Mouse (Mus musculus) adrenal gland, adult 18-20 months (tissue): Measurements from ENCODE around the gene Cep70. TPM values are rescaled to one million over a fixed set of nuclear protein-coding genes. Genes with fewer than 3 reads are reported as not detected.

ENCODE experiments used
- DNase-seq, 2 experiments: peaks; one replicate each; pipeline ENCODE4 v3.0.0; 2021 to 2022; ENCODE audit warnings: low spot score in 2 of 2
- long read RNA-seq, 2 experiments: library from polyadenylated mRNA; stranded (forward); transcript quantifications; one replicate each; pipeline ENCODE4 v2.0.0; 2021
- total RNA-seq, 2 experiments: library from RNA; stranded (reverse); gene quantifications; 1 replicate in 1 of 2; 2 replicates in 1 of 2; pipeline ENCODE4 v1.2.3; 2021

Cep70 gene
- total RNA-seq: 1 to 10 TPM; 5.8 to 8.3 TPM
- long read RNA-seq, experiment 1, partial matches to known transcripts: 1 of 5 reads
- long read RNA-seq, experiment 1, other reads (novel, unspliced or antisense): 2 of 5 reads
- long read RNA-seq, experiment 2, partial matches to known transcripts: 0 of 11 reads
- long read RNA-seq, experiment 2, other reads (novel, unspliced or antisense): 7 of 11 reads

DNA sequence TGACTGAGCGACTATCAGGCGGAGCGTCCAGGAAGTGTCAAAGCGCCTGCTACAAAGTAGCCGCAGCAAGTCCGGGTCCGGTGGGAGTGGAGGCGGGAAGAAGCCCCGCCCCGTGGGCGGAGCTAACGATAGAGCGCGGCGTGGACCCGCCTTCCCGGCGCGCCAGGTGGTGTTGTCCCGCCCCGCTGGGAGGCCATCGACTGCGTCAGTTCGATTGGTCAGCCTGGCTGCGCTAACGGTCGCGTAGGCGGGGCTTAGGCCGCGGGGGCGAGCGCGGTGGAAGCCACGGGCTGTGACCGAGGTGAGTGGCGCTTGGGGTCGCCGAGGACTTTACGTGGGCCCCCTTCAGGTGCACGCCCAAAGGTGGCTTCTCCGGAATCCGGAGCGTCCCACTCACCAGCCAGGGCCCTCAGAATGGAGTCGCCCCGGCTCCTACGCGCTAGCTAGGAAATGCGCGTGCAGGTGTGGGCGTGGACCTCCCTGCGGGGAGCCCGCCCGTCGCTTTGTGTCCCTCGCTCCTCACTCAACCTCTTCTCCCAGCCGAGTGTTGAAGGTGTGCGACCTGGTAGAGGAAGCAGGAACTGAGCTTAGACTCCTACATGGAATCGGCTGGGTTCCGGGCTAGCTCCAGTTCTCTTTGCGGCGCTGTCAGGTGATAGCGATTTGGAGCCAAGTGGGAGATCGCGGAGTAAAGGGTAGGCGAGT lies at the start of gene Cep70:
Cep70 (plus strand) TSS at position 178 of the 705 bp plus-strand sequence.
- DNase-seq: peak; percentile 95 to 96

DNA sequence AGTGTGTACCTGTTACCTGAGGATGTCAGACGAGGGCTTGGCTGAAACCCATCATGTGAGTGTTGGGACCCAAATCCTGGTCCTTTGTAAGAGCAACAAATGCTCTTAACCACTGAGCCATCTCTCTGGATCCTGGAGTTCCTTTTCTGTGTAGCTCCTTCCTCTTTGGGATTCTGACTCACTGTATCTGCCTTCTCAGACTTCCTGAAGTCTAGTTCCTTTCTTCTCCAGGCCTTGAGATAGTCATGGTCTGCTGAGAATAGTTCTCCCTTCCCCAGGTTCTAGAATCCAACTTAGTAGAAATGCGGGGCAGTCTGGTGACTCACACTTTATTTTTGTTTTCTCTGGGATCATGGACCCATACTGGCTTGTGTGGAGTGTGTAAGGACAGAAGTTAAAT lies 30.5 kb upstream of the Cep70 start:
- no peak for DNase-seq

DNA sequence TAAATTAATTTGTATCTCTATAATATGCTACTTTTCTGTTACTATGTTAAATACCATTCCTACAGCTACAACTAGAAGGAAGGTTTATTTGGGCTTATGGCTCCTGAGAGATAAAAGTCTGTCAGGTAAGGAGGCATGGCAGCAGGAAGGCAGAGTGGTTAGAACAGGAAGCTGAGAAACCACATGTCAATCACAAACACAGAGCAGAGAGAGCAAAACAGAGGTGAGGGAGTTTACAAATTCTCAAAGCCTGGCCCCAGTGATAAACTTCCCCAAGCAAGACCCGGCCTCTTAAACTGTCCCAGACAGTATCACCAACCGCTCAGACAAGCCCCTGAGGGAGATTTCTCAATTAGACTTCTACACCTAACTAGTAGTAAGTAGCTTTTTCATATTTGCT lies 27.0 kb upstream of the Cep70 start:
- no peak for DNase-seq

DNA sequence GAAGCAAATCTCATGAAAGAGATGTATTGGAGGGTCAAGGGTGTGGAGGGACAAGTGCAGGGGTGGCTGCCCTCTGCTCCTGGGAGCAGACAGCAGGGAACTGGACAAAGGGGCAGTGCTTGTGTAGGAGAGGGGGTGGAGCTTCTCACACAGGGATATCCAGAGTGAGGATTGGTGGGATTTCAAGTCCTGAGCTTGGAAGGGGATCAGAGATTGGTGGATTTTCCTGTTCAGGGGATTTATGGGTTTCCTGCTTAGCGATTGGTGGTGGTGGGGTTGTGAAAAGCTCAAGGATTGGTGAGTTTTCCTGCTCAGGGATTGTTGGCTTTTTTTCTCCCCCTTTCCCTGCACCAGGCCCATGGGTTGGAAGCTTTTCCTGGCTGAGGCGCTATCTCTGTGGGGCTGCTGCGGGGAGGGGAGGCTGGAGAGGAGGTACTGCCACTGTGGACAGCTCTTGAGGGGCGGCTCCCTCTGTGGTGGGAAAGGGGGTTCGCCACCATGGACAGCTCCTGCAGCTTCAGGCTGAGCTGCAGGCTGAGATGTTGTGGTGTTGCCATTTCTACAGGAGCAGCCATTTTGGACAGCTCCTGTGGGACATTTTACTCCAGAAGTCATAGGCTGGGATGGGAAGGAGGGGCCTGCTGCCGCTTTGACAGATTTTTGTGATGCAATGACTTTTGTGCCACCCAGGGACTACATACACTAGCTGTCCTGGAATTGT lies 25.0 kb upstream of the Cep70 start:
- peak; percentile 13 to 30 for DNase-seq

DNA sequence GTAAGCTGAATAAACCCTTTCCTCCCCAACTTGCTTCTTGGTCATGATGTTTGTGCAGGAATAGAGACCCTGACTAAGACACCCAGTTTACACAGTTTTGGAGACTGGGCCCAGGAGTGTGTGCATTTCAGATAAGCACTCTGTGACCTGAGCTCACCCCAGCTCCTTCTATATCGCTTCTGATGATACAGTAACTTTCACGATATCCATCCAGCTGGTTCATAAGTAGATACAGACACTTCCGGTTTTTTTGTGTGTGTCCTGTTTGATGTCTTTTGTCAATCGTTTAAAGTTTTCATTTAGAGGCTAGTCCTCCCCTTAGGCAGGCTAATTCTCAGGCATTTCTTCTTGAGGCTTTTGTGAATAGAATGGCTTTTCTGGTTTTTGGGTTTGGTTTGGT lies 21.5 kb upstream of the Cep70 start:
- DNase-seq: no peak

DNA sequence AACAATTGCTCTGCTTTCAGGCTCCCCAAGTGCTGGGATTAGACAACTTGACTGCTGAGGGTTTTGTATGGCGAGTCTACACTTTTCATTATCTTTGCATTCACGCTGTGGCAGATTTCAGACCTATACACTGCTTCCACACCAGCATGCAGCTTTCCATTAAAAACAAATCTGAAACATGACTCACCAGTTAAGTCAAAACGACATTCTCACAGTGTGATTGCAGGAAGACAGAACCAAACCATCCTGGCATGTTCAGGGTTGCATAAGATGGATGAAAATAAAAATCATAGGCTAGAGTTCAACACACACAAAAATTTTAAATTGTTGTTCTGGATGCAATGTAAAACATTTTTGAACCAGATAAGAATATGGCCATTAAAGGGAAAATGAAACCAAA lies 18.6 kb upstream of the Cep70 start:
- DNase-seq: no peak

DNA sequence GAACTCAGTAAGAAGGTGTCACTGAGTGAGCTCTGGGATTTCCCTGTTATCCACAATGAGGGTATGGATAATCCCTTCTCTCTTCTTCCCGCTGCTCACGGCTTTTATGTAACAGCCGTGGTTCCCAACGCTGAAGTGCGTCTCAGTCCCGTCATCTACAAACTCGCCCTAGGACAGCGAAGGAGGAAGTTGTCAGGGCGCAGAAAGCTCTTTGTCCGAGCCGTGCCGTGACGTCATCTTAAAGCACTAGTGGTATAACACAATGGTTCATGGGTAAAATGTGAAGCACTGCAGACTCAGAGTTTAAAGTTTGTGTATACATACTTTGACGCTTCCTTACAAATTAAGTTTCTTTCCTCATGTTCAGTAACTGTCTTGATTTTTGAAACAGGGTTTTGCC lies 13.7 kb upstream of the Cep70 start:
- no peak for DNase-seq

DNA sequence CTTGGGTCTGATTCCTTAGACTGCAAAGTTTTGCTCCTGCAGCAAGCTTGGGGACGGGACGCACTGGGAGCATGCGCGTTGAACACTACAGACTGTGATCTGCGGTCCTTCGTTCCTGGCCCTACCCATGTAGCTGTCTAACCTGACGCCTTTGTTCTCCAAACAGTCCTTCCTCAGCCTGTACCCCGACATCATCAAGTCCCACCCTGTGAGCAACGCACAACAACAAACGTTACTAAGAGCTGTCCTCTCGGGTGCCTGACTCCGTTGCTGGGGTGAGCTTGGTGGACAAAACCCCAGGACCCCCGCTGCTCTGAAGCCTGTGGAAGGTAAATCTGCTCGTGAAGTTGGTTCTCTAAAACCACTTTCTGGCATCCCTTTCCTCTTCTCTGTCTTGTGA lies 6.0 kb upstream of the Cep70 start, which contains the start of gene Faiml:
Faiml (minus strand) TSS at position 101 of the 400 bp plus-strand sequence.
- DNase-seq: no peak

DNA sequence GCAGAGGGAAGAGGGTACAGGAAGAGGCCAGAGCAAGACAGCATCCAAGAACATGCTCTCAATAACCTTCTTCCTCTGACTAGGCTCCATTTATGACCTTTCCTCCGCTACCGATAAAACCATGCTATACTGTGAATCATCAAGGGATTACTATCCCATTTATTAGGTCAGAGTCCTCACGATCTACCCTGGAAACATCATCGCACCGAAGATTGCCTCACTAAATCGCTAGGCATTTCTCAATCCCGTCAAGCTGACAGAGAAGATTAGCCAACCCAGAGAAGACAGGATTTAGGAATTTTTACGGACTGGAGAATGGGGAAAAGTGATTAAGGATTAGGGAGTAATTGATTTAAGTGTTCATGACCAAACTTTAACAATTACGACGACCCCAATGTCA lies 4.9 kb upstream of the Cep70 start:
- no peak for DNase-seq

DNA sequence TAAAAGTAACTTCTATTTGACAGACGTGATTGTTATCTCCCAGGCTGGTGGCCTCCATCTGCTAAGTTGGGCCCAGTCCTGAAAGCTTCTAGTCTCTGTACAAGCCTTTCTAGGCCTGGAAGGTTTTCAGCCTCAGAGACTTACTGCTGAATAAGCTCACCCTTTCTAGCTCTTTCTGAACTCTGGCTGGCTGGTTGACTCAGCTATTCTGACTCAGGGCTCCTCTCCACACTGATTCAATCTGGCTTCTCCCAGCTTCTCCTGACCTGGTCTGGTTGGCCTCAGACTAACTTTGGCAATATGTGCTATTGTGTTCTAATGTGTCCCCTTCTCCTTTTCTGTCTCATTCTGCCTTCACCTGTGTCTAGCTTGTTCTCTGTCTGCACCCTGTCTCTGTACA lies 3.9 kb upstream of the Cep70 start:
- peak in 1 of 2 experiments; percentile 19 for DNase-seq

DNA sequence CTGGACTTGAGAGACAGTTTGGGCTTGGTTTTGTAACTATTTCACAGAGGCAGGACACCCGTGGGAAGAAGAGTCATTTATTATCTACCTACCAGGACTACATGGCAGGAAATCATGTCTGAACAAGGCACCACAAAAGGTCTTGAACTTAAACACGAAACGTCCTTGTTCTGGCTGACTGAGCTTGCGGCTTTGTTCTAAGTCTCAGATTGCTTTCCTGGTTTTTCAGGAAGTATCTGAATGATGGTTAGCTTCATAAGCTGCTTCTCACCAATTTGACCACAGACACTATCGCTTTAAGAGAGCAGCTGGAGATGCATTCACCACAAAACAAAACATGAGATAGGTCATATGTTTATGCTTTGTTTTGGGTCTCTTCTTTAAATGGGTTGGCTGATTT lies 2.6 kb upstream of the Cep70 start:
- no peak for DNase-seq

DNA sequence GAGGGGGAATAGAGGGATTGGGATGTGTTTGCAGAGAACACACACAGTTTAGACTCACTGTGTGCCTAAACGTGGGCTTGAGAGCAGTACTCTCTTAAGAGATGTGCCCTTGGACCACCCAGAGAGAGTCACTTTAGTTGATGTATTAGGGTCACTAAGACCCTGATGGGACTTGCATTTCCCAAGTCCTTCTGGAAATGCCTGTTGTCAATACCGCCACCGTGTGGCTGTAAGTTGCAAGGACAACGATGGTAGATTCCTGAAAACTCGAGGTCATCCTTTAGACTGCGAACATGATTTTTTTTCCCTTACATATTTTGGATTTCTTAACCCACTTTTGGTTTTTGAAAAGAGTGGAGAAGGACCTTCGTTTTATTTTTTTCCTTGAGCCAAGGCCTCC lies 1.1 kb upstream of the Cep70 start:
- peak; percentile 46 to 60 for DNase-seq

DNA sequence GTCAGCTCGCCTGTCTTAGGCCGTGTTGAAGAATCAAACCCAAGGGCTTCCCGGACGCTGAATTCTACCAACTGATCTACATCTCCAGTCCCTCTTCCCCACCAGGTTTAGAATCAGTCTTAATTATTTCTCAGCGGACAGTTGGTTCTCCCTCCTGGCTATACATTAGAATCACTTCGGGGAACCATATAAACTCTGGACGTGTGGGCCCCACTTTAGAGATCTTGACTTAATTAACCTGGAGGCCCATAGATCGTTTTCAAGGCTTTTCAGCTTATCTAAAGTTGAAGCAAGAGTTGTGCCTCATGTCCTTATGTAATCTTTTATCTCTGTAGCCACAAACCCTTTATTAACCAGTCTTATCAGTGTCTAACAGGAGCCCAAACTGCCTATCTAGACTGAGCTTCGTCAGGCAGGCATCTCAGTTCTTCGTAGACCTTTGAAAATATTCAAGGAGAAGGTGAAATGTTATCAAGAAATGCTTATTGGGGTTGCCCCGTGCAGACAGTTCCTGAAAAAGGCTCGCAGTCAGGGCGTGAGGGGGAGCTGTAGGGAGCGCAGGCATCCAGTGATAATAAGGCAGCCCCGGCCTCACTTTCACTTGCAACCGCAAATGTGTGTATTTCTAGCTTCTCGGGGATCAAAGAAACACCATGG lies 506 bp upstream of the Cep70 start:
- DNase-seq: no peak

DNA sequence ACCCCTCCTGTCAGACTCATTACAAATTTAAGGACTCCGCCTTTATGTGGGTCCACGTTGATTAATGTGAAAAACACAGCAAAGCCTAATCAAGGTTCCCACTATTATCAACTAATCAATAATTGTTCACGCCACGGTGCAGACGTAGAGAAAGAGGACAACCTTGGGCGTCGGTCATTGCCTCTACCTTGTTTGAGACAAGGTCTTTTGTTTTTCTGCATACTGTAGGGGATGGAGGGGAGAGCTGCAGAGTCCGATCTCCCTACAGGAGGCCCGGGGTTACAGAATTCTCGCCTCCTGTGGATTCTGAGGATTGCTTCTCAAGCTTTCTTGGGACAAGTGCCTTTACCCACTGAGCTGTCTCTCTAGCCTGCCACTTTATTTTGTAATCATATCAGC lies 727 bp downstream of the Cep70 start:
- no peak for DNase-seq

DNA sequence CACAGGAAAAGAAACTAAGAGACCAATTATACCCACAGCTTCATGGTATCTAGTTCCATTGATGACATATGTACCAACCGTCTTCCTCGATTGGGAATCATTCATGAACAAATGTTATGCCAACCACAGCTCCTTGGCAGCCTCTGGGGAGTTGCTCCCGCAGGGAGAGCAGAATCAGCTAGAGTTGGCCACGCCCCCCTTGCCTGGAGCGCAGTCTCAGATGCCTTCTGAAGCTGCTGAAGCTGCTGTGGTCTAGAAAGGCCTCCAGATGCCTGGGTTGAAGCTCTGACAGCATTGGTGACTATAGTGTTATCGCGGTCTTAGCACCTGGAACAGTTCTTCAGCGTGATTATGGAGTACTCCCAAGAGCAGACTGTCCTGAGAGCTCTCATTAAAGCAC lies 5.1 kb downstream of the Cep70 start:
- DNase-seq: no peak

DNA sequence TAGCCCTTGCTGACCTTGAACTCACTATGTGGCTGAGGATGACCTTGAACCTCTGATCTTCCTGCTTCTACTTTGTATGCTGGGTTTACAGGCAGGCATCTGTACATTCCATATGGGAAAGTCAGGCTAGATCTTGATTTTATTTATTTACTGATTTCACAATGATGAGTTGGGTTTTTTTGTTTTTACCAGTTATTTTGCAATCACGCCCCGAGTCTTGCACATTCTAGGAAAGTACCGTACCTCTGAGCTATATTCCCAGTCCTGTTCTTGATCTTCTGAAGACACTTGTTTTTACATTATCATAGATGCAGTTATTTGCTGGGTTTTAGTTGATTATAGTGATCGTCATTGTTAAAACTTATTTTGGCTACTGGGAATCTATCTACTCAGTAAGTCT lies 5.7 kb downstream of the Cep70 start:
- no peak for DNase-seq

DNA sequence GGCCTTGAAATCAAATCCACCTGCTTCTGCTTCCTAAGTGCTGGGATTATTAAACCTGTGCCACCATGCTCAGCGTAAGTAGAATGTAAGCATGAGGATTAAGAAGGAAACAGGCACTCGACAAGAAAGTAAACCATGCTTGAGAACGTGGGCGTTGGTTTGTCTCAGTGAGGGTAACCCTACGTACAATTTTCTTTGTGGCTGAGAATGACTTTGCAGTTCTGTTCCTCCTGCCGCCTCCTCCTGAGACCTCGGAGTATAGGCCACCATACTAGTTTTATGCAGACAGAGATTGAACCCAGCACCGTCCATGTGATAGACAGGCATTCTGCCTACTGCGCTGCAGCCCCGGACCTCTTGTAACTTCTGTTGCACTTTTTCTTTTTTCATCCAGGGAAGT lies 10.7 kb downstream of the Cep70 start:
- no peak for DNase-seq

DNA sequence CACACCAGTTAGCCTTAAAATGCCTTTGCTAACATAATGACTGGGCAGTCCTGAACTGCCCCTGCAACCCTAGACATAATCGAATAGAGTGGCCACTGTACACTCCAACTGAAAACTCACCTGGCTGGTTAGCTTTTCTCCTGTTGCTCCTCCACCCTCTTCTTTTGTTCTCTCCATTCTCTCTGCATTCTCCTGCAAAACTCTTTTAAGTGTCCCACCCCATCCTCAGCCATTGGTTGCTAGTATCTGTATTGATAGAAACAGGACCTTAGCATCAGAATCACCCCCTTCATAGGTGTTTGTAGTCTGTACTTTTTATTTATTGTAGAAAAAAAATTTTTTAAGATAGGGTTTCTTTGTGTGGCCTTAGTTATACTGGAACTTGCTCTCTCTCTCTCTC lies 13.0 kb downstream of the Cep70 start:
- DNase-seq: no peak

DNA sequence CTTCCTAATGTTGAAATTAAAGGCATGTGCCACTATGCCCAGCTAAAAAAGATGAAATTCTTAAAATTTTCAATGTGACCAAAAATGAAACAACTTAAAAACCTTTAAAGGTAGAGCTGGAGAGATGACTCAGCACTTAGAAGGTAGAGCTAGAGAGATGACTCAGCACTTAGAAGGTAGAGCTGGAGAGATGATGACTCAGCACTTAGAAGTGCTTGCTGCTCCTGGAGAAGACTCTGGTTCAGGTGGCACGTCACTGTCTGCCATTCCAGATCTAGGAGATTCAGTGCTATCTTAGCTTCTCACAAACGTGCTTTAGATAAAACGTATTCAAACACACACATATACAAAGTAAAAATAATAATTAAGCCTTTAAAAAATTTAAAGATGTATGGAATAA lies 13.7 kb downstream of the Cep70 start:
- DNase-seq: no peak

DNA sequence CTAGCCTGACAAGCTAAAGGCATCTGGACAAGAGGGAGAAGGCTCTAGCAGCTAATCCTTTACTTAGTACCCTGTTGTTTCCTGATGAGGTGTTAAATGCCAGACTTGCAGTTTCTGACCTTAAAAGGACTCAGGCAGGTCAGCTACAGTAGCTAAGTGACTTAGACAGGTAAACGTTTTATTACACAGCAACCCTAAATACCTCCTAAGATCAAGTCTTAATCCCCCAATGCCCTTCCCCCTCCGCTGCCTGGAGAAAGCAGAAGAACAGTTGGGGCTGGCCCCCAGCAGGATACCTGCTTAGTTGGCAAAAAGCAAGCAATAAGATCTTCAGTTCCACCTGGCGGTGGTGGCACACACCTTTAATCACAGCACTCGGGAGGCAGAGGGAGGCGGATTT lies 15.7 kb downstream of the Cep70 start:
- DNase-seq: no peak

DNA sequence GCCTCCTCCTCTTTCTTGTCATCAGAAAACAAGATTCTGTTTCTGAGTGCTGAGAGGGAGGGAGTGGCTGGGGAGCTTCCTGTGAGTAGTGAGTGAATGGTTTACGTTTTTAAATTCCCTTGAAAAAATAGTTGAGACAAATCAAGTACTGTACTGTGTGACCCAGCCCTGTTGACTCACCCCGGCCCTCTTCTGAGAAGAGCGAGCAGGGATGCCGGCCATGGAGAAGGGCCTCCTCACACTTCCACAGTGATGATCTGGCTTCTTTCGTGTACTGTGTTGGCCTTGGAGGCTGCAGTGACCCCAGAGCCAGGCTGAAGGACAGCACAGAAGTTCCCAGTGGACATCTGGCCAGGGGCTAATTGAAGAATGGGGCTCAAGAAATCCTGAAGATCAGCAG lies 61.1 kb downstream of the Cep70 start:
- DNase-seq: no peak

DNA sequence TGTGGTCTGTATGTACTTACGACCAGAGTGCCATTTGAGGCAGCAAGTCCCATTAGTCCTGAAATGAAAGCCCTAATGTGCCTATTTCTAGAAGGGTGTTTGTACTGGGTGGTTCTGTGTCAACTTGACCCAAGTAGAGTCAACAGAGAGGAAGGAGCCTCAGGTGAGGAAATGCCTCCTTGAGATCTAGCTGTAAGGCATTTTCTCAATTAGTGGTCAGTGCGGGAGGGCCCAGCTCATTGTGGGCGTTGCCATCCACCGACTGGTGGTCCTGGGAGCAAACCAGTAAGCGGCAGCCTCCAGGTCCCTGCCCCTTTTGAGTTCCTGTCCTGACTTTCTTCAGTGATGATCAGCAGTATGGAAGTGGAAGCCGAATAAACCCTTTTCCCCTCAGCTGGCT lies 63.1 kb downstream of the Cep70 start:
- no peak for DNase-seq
